Mouse (Mus musculus) naive thymus-derived CD4-positive, alpha-beta T cell, adult 5 months (primary cell): ENCODE measurements around the gene Dmbx1. TPM values are rescaled to one million over a fixed set of nuclear protein-coding genes. Genes with fewer than 3 reads are reported as not detected.

Experiments used
- polyA plus RNA-seq: library from polyadenylated mRNA; unstranded; fragments of 100-300 nt; shearing (Covaris generic); gene quantifications from one replicate; pipeline ENCODE4 v1.2.1, GENCODE M21; 2017

Gene Dmbx1
- not detected for polyA plus RNA-seq

GRCm38 (mm10) chr4:115939295-115940102 is at the start of gene Dmbx1:
Gene Dmbx1 (minus strand): TSS chr4:115939926.

GRCm38 (mm10) chr4:115890553-115890952 is 49.2 kb downstream of the Dmbx1 start, which contains the start of gene 6430628N08Rik:
Gene 6430628N08Rik (plus strand): TSS chr4:115890665.

DNA sequence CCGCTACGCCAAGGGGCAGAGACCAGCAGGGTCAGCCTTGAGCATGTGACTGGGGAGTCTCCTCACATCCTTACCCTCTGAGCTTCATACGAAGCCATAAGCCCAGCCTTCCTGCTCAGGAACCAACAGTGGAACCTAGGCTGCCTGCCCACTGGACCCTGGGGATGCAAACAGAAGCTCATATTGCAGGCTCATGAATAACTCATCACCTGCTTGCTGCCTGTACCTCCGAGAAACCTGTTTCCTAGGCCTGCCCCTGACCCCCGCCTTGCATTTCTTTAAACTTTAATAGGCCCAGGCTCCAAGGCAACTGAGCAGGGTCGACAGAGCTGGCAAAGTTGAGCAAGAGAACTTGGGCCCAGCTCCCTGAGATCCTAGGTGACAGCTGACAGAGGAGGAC is 55.7 kb downstream of the Dmbx1 start, which contains the start of gene Kncn:
Gene Kncn (plus strand): TSS at position 379 of the 400 bp plus-strand sequence.

Other genes starting within 250 kb of the Dmbx1 start
- 39.3 TPM for gene Efcab14, start 202.2 kb downstream of the Dmbx1 start, polyA plus RNA-seq
- gene Tex38, start 158.9 kb downstream of the Dmbx1 start, polyA plus RNA-seq = not detected
- 29.0 TPM for gene Atpaf1, start 155.1 kb downstream of the Dmbx1 start, polyA plus RNA-seq
- gene Mob3c, start 111.8 kb downstream of the Dmbx1 start, polyA plus RNA-seq = 28.0 TPM
- 54.4 TPM for gene Mknk1, start 100.7 kb downstream of the Dmbx1 start, polyA plus RNA-seq
- gene Kncn, start 55.5 kb downstream of the Dmbx1 start, polyA plus RNA-seq = 0.17 TPM
- gene 6430628N08Rik, start 49.3 kb downstream of the Dmbx1 start, polyA plus RNA-seq = not detected
- gene Faah, start 78.0 kb upstream of the Dmbx1 start, polyA plus RNA-seq = 192 TPM
- 53.4 TPM for gene Nsun4, start 114.0 kb upstream of the Dmbx1 start, polyA plus RNA-seq
- gene Uqcrh, start 135.1 kb upstream of the Dmbx1 start, polyA plus RNA-seq = 472 TPM
- gene Lrrc41, start 135.3 kb upstream of the Dmbx1 start, polyA plus RNA-seq = 42.7 TPM
- 0.97 TPM for gene Rad54l, start 183.8 kb upstream of the Dmbx1 start, polyA plus RNA-seq
- 22.9 TPM for gene Pomgnt1, start 183.9 kb upstream of the Dmbx1 start, polyA plus RNA-seq
- not detected for gene Lurap1, start 211.4 kb upstream of the Dmbx1 start, polyA plus RNA-seq
- gene Tspan1, start 227.7 kb upstream of the Dmbx1 start, polyA plus RNA-seq = not detected
- gene 1700042G07Rik, start 233.4 kb upstream of the Dmbx1 start, polyA plus RNA-seq = not detected
- not detected for gene Gm49337, start 233.5 kb upstream of the Dmbx1 start, polyA plus RNA-seq